Mouse (Mus musculus): ENCODE data around the gene Plekhh2.

Gene Plekhh2

GRCm38 (mm10) chr17:84645119-84645518, 133.4 kb downstream of the Plekhh2 start:
- DNase-seq (ENCODE audit: low read depth), result no peak

GRCm38 (mm10) chr17:84645894-84646293, 134.2 kb downstream of the Plekhh2 start:
- no peak for DNase-seq (ENCODE audit: low read depth)

- DNase-seq (ENCODE audit: low read depth), result no peak
These were observed 134.8 kb downstream of the Plekhh2 start for GRCm38 (mm10) chr17:84646477-84646876.

GRCm38 (mm10) chr17:84647630-84648029, 135.9 kb downstream of the Plekhh2 start:
- no peak for DNase-seq (ENCODE audit: low read depth)

GRCm38 (mm10) chr17:84650302-84651017, 138.8 kb downstream of the Plekhh2 start:
- no peak for DNase-seq (ENCODE audit: low read depth)

GRCm38 (mm10) chr17:84653544-84653943, 141.8 kb downstream of the Plekhh2 start:
- no peak for DNase-seq (ENCODE audit: low read depth)

GRCm38 (mm10) chr17:84656205-84656604, 144.5 kb downstream of the Plekhh2 start:
- no peak for DNase-seq (ENCODE audit: low read depth)

- no peak for DNase-seq (ENCODE audit: low read depth)
These were observed 145.1 kb downstream of the Plekhh2 start for GRCm38 (mm10) chr17:84656653-84657421.

- no peak for DNase-seq (ENCODE audit: low read depth)
These were observed 145.7 kb downstream of the Plekhh2 start for GRCm38 (mm10) chr17:84657422-84657732.

- no peak for DNase-seq (ENCODE audit: low read depth)
These were observed 146.1 kb downstream of the Plekhh2 start for GRCm38 (mm10) chr17:84657782-84658181.

GRCm38 (mm10) chr17:84658195-84658594, 146.5 kb downstream of the Plekhh2 start:
- no peak for DNase-seq (ENCODE audit: low read depth)

- DNase-seq (ENCODE audit: low read depth), result no peak
These were observed 147.3 kb downstream of the Plekhh2 start for GRCm38 (mm10) chr17:84658951-84659350.

GRCm38 (mm10) chr17:84665053-84665452, 153.4 kb downstream of the Plekhh2 start:
- DNase-seq (ENCODE audit: low read depth), result no peak

- DNase-seq (ENCODE audit: low read depth), result no peak
These were observed 154.0 kb downstream of the Plekhh2 start for GRCm38 (mm10) chr17:84665691-84666090.

GRCm38 (mm10) chr17:84667848-84668247, 156.2 kb downstream of the Plekhh2 start:
- DNase-seq (ENCODE audit: low read depth), result no peak

Measured in c-Kit-positive CD71-positive TER-119-negative erythroid progenitor cells, embryonic 14.5 days (primary cell).